Mouse (Mus musculus) heart, embryonic 11.5 days (tissue): ENCODE measurements around the gene Nudt1. TPM values are rescaled to one million over a fixed set of nuclear protein-coding genes. Genes with fewer than 3 reads are reported as not detected.

Experiments
- ATAC-seq: fragments of 200-750 bp; cut with Nextera tagmentation; replicated peaks from 2 replicates; pipeline ENCODE4 v1.8.0; 2017; ENCODE audit warnings: moderate library complexity; ENCODE audit not compliant: insufficient number of reproducible peaks, low FRiP score, low TSS enrichment
- H3K27ac ChIP-seq: fragments of 300-500 bp; sonication (generic); 2 replicates; pipeline ENCODE4 v1.5.1; 2014; ENCODE audit warnings: mild to moderate bottlenecking, low read depth, low read length
- H3K27me3 ChIP-seq: fragments of 300-500 bp; sonication (generic); 2 replicates; pipeline ENCODE4 v1.6.1; 2014; ENCODE audit warnings: mild to moderate bottlenecking, low read length, mixed read lengths; ENCODE audit not compliant: control insufficient read depth, insufficient read depth
- H3K36me3 ChIP-seq: fragments of 300-500 bp; sonication (generic); 2 replicates; pipeline ENCODE4 v1.6.1; 2014; ENCODE audit warnings: mild to moderate bottlenecking, low read length, moderate library complexity, mixed read lengths; ENCODE audit not compliant: control insufficient read depth, insufficient read depth
- H3K4me1 ChIP-seq: fragments of 300-500 bp; sonication (generic); 2 replicates; pipeline ENCODE4 v1.6.1; 2014; ENCODE audit warnings: low read length; ENCODE audit not compliant: control insufficient read depth, insufficient read depth
- H3K4me2 ChIP-seq: fragments of 300-500 bp; sonication (generic); 2 replicates; pipeline ENCODE4 v1.6.1; 2014; ENCODE audit warnings: mild to moderate bottlenecking, moderate library complexity
- H3K4me3 ChIP-seq: fragments of 300-500 bp; sonication (generic); 2 replicates; pipeline ENCODE4 v1.5.1; 2014; ENCODE audit warnings: low read depth, low read length
- H3K9ac ChIP-seq: fragments of 300-500 bp; sonication (generic); 2 replicates; pipeline ENCODE4 v1.6.1; 2014; ENCODE audit warnings: mild to moderate bottlenecking, low read depth, low read length, moderate library complexity
- H3K9me3 ChIP-seq: fragments of 300-500 bp; sonication (generic); replicated peaks from 2 replicates; pipeline ENCODE4 v1.6.1; 2016; ENCODE audit warnings: low read length; ENCODE audit not compliant: control insufficient read depth
- WGBS: fragments of 180-500 bp; shearing (Covaris S2); extraction: QIAGEN DNeasy Blood & Tissue Kit; methylation state at CpG from one replicate; pipeline ENCODE4 v1.1.7; 2014; ENCODE audit not compliant: insufficient replicate concordance; 5-methylcytosine and 5-hydroxymethylcytosine counted together
- polyA plus RNA-seq: library from polyadenylated mRNA; unstranded; fragments of >200 nt; fragmentation: Nextera tagmentation; extraction: Ambion mirVana; gene quantifications from 2 replicates; pipeline ENCODE4 v1.2.1, GENCODE M21; 2014

Nudt1 gene
- polyA plus RNA-seq, 1 experiment from 2014 or later = 27.4 TPM

GRCm38 (mm10) chr5:140289161-140289560, 32.3 kb upstream of the Nudt1 start:
- no peak overlapping the region for H3K9ac ChIP-seq
- ATAC-seq = no peak
- no peaks in the 10 kb centered on the region for H3K27me3 ChIP-seq
- peaks cover 15% of the 10 kb centered on the region; the same call in 1 of the 2 replicates for H3K36me3 ChIP-seq
- H3K4me1 ChIP-seq = 0 out of 2 replicates have a peak, but pooled peaks cover 7% of the 10 kb centered on the region
- WGBS = 93% methylated on average over 2 of the region's 2 CpGs
- no peak overlapping the region for H3K4me2 ChIP-seq
- H3K4me3 ChIP-seq = no peak overlapping the region
- H3K27ac ChIP-seq = no peak overlapping the region
- no peaks in the 10 kb centered on the region for H3K9me3 ChIP-seq

GRCm38 (mm10) chr5:140292152-140292551, 29.3 kb upstream of the Nudt1 start:
- Histone ChIP-seq H3K4me3 (no peak overlapping the region), H3K9me3 (no peaks in the 10 kb centered on the region), H3K27me3 (no peaks in the 10 kb centered on the region), H3K4me1 (0 out of 2 replicates have a peak, but pooled peaks cover 7% of the 10 kb centered on the region), H3K27ac (no peak overlapping the region), H3K36me3 (peaks cover 23% of the 10 kb centered on the region; the same call in 1 of the 2 replicates), H3K9ac (no peak overlapping the region), H3K4me2 (no peak overlapping the region)
- no peak for ATAC-seq
- WGBS = 92% methylated on average over 1 of the region's 1 CpGs

- H3K27me3 ChIP-seq = no peaks in the 10 kb centered on the region
- ATAC-seq = no peak
- no peak overlapping the region for H3K27ac ChIP-seq
- no peak overlapping the region for H3K4me2 ChIP-seq
- no peaks in the 10 kb centered on the region for H3K4me1 ChIP-seq
- H3K9me3 ChIP-seq = no peaks in the 10 kb centered on the region
- H3K9ac ChIP-seq = no peak overlapping the region
- WGBS = 81% methylated on average over 4 of the region's 4 CpGs
- no peak overlapping the region for H3K4me3 ChIP-seq
- H3K36me3 ChIP-seq = peaks cover 33% of the 10 kb centered on the region
These were observed 23.2 kb upstream of the Nudt1 start for GRCm38 (mm10) chr5:140298291-140298690.

GRCm38 (mm10) chr5:140306016-140306415, 15.4 kb upstream of the Nudt1 start:
- no peaks in the 10 kb centered on the region for H3K9me3 ChIP-seq
- H3K4me2 ChIP-seq = no peak overlapping the region
- H3K4me1 ChIP-seq = peaks cover 16% of the 10 kb centered on the region
- peak overlapping the region; percentile 57 for H3K27ac ChIP-seq
- 0 out of 2 replicates have a peak, but pooled peaks have one; percentile 40 for ATAC-seq
- 52% methylated on average over 8 of the region's 8 CpGs for WGBS
- H3K36me3 ChIP-seq = peaks cover 11% of the 10 kb centered on the region; the same call in 1 of the 2 replicates
- H3K27me3 ChIP-seq = no peaks in the 10 kb centered on the region
- H3K9ac ChIP-seq = no peak overlapping the region
- no peak overlapping the region for H3K4me3 ChIP-seq

- Histone ChIP-seq H3K27me3 (no peaks in the 10 kb centered on the region), H3K27ac (peak overlapping the region; percentile 5; the same call in 1 of the 2 replicates), H3K9me3 (no peaks in the 10 kb centered on the region), H3K9ac (no peak overlapping the region), H3K36me3 (peaks cover 14% of the 10 kb centered on the region), H3K4me3 (no peak overlapping the region), H3K4me2 (no peak overlapping the region; the same call in 1 of the 2 replicates), H3K4me1 (peaks cover 16% of the 10 kb centered on the region)
- 72% methylated on average over 14 of the region's 14 CpGs for WGBS
- ATAC-seq = no peak
These were observed 13.9 kb upstream of the Nudt1 start for GRCm38 (mm10) chr5:140307602-140308001.

GRCm38 (mm10) chr5:140316716-140317115, 4.7 kb upstream of the Nudt1 start:
- H3K4me1 ChIP-seq = peaks cover 8% of the 10 kb centered on the region
- H3K27ac ChIP-seq = no peak overlapping the region
- 87% methylated on average over 3 of the region's 3 CpGs for WGBS
- H3K36me3 ChIP-seq = peaks cover 5% of the 10 kb centered on the region; the same call in 1 of the 2 replicates
- H3K4me2 ChIP-seq = no peak overlapping the region
- no peak for ATAC-seq
- no peaks in the 10 kb centered on the region for H3K9me3 ChIP-seq
- H3K9ac ChIP-seq = no peak overlapping the region
- no peaks in the 10 kb centered on the region for H3K27me3 ChIP-seq
- H3K4me3 ChIP-seq = no peak overlapping the region

GRCm38 (mm10) chr5:140321756-140322575, 510 bp downstream of the Nudt1 start:
- Histone ChIP-seq H3K9ac (peak overlapping the region; percentile 99), H3K27me3 (no peaks in the 10 kb centered on the region), H3K27ac (peak overlapping the region; percentile 82), H3K9me3 (no peaks in the 10 kb centered on the region), H3K36me3 (no peaks in the 10 kb centered on the region), H3K4me3 (peak overlapping the region; percentile 83), H3K4me1 (peaks cover 8% of the 10 kb centered on the region), H3K4me2 (peak overlapping the region; percentile 85)
- ATAC-seq = no peak
- 2% methylated on average over 17 of the region's 17 CpGs for WGBS

GRCm38 (mm10) chr5:140324058-140324457, 2.6 kb downstream of the Nudt1 start:
- H3K36me3 ChIP-seq = peaks cover 4% of the 10 kb centered on the region; the same call in 1 of the 2 replicates
- WGBS = 78% methylated on average over 5 of the region's 5 CpGs
- peaks cover 3% of the 10 kb centered on the region for H3K4me1 ChIP-seq
- H3K27ac ChIP-seq = no peak overlapping the region
- no peak overlapping the region for H3K4me3 ChIP-seq
- H3K4me2 ChIP-seq = no peak overlapping the region
- no peaks in the 10 kb centered on the region for H3K27me3 ChIP-seq
- no peaks in the 10 kb centered on the region for H3K9me3 ChIP-seq
- no peak for ATAC-seq
- H3K9ac ChIP-seq = no peak overlapping the region
